Mouse (Mus musculus) myocyte (in vitro differentiated cells): ENCODE measurements around the gene Dync1li1.

Experiments
- CEBPB ChIP-seq: IDR thresholded peaks from 2 replicates; pipeline ENCODE4 v1.6.1; 2011; ENCODE audit warnings: mild to moderate bottlenecking, moderate library complexity; ENCODE audit not compliant: poor library complexity, insufficient read depth, severe bottlenecking
- MAX ChIP-seq: IDR thresholded peaks from one replicate; pipeline ENCODE4 v1.6.1; 2011; ENCODE audit warnings: low read depth, mild to moderate bottlenecking, control low read depth
- POLR2A ChIP-seq: IDR thresholded peaks from one replicate; pipeline ENCODE4 v1.6.1; 2011; ENCODE audit warnings: low read depth, mild to moderate bottlenecking, control low read depth, moderate library complexity; ENCODE audit not compliant: insufficient read length
- POLR2AphosphoS2 ChIP-seq: IDR thresholded peaks from one replicate; pipeline ENCODE4 v1.6.1; 2011; ENCODE audit warnings: low read depth, control low read depth; ENCODE audit not compliant: insufficient read length
- SRF ChIP-seq: IDR thresholded peaks from one replicate; pipeline ENCODE4 v1.6.1; 2011; ENCODE audit warnings: low read depth; ENCODE audit not compliant: control insufficient read depth, insufficient read length
- USF1 ChIP-seq: IDR thresholded peaks from one replicate; pipeline ENCODE4 v1.6.1; 2011; ENCODE audit warnings: low read depth, mild to moderate bottlenecking, control low read depth, moderate library complexity

DNA sequence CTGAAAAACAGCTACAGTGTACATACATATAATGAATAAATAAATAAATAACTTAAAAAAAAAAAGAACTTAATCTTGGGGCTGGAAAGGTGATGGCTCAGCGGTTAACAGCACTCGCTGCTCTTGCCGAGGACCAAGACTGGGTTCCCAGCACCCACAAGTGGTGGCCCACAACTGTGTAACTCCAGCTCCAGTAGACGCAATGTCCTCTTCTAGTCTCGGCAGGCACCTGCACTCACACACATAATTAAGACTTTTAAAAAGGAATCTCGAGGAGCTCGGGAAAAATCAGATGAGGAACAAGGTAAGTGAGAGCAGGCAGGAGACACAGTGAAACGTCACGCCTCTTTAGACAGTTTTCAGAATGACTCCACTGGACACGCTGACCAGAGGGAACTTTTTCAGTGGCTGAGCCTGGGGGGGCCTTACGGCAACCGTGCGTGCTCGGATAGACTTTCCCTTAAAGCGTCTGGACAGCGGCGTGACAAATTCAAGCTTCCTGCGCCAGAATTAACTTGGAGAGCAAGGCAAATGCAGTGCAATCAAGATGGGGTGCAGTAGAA is 49.3 kb upstream of the Dync1li1 start:
- no peak for TF ChIP-seq POLR2A
- TF ChIP-seq MAX, result no peak
- TF ChIP-seq SRF, result no peak
- no peak for TF ChIP-seq USF1
- TF ChIP-seq CEBPB, result no peak
- TF ChIP-seq POLR2AphosphoS2, result no peak
